Mouse (Mus musculus): ENCODE results near the gene Ddx21. TPM values are rescaled to one million over a fixed set of nuclear protein-coding genes. Genes with fewer than 3 reads are reported as not detected.
"Not testable (repeated sequence)": the region's sequence is repeated elsewhere in the genome, so short reads cannot be mapped to it uniquely, and the experiment has no call there.

Ddx21 gene
- polyA plus RNA-seq, 1 experiment = 179 TPM

GRCm38 (mm10) chr10:62601833-62602176, 276 bp downstream of the Ddx21 start:
- Histone ChIP-seq H3K4me3 (ENCODE audit: low read depth, low read length) (peak overlapping the region; percentile 93), H3K4me1 (ENCODE audit: control insufficient read depth, insufficient read depth, low read length) (peaks cover 3% of the 10 kb centered on the region), H3K36me3 (ENCODE audit: control insufficient read depth, insufficient read depth, low read length, poor library complexity, severe bottlenecking) (peaks cover 20% of the 10 kb centered on the region), H3K27me3 (ENCODE audit: control insufficient read depth, insufficient read depth, low read length, poor library complexity, severe bottlenecking) (no peaks in the 10 kb centered on the region), H3K9ac (ENCODE audit: low read depth, poor library complexity, severe bottlenecking) (peak overlapping the region; percentile 90), H3K27ac (ENCODE audit: insufficient read depth, low read length) (0 out of 2 replicates have a peak overlapping the region, but pooled peaks have one; percentile 28), H3K9me3 (replicated peaks; ENCODE audit: control insufficient read depth, insufficient read depth, low read length, poor library complexity, severe bottlenecking) (no peaks in the 10 kb centered on the region)
- TF ChIP-seq POLR2A (IDR thresholded peaks at IDR 0.05; ENCODE audit: insufficient read depth, low read length) (no peak), EP300 (IDR thresholded peaks at IDR 0.05; ENCODE audit: insufficient read depth, low read depth, low read length) (no peak), CTCF (IDR thresholded peaks at IDR 0.05; ENCODE audit: low read depth, low read length) (no peak)

- H3K27me3 ChIP-seq (ENCODE audit: control insufficient read depth, insufficient read depth, low read length, poor library complexity, severe bottlenecking) = no peaks in the 10 kb centered on the region
- TF ChIP-seq POLR2A (IDR thresholded peaks at IDR 0.05; ENCODE audit: insufficient read depth, low read length) (no peak), EP300 (IDR thresholded peaks at IDR 0.05; ENCODE audit: insufficient read depth, low read depth, low read length) (no peak), CTCF (IDR thresholded peaks at IDR 0.05; ENCODE audit: low read depth, low read length) (no peak)
- H3K4me1 ChIP-seq (ENCODE audit: control insufficient read depth, insufficient read depth, low read length) = peaks cover 3% of the 10 kb centered on the region
- no peak overlapping the region for H3K27ac ChIP-seq (ENCODE audit: insufficient read depth, low read length)
- H3K9me3 ChIP-seq (replicated peaks; ENCODE audit: control insufficient read depth, insufficient read depth, low read length, poor library complexity, severe bottlenecking) = no peaks in the 10 kb centered on the region
- peak overlapping the region; percentile 90 for H3K4me3 ChIP-seq (ENCODE audit: low read depth, low read length)
- H3K36me3 ChIP-seq (ENCODE audit: control insufficient read depth, insufficient read depth, low read length, poor library complexity, severe bottlenecking) = peaks cover 22% of the 10 kb centered on the region
- peak overlapping the region; percentile 90 for H3K9ac ChIP-seq (ENCODE audit: low read depth, poor library complexity, severe bottlenecking)
Observed at GRCm38 (mm10) chr10:62601053-62601791, 859 bp downstream of the Ddx21 start.

- H3K4me1 ChIP-seq (ENCODE audit: control insufficient read depth, insufficient read depth, low read length) = peaks cover 3% of the 10 kb centered on the region
- H3K9ac ChIP-seq (ENCODE audit: low read depth, poor library complexity, severe bottlenecking) = peak overlapping the region; percentile 90
- H3K27me3 ChIP-seq (ENCODE audit: control insufficient read depth, insufficient read depth, low read length, poor library complexity, severe bottlenecking) = no peaks in the 10 kb centered on the region
- TF ChIP-seq EP300 (IDR thresholded peaks at IDR 0.05; ENCODE audit: insufficient read depth, low read depth, low read length) (no peak), POLR2A (IDR thresholded peaks at IDR 0.05; ENCODE audit: insufficient read depth, low read length) (no peak), CTCF (IDR thresholded peaks at IDR 0.05; ENCODE audit: low read depth, low read length) (no peak)
- H3K4me3 ChIP-seq (ENCODE audit: low read depth, low read length) = peak overlapping the region; percentile 28; the same call in 1 of the 2 replicates
- peaks cover 32% of the 10 kb centered on the region for H3K36me3 ChIP-seq (ENCODE audit: control insufficient read depth, insufficient read depth, low read length, poor library complexity, severe bottlenecking)
- no peak overlapping the region for H3K27ac ChIP-seq (ENCODE audit: insufficient read depth, low read length)
- H3K9me3 ChIP-seq (replicated peaks; ENCODE audit: control insufficient read depth, insufficient read depth, low read length, poor library complexity, severe bottlenecking) = no peaks in the 10 kb centered on the region
Observed at GRCm38 (mm10) chr10:62600056-62600455, 2.0 kb downstream of the Ddx21 start.

- peaks cover 38% of the 10 kb centered on the region for H3K36me3 ChIP-seq (ENCODE audit: control insufficient read depth, insufficient read depth, low read length, poor library complexity, severe bottlenecking)
- H3K9me3 ChIP-seq (replicated peaks; ENCODE audit: control insufficient read depth, insufficient read depth, low read length, poor library complexity, severe bottlenecking); H3K4me1 ChIP-seq (ENCODE audit: control insufficient read depth, insufficient read depth, low read length); H3K27me3 ChIP-seq (ENCODE audit: control insufficient read depth, insufficient read depth, low read length, poor library complexity, severe bottlenecking); H3K9ac ChIP-seq (ENCODE audit: low read depth, poor library complexity, severe bottlenecking); H3K4me3 ChIP-seq (ENCODE audit: low read depth, low read length); H3K27ac ChIP-seq (ENCODE audit: insufficient read depth, low read length): not testable (repeated sequence)
Observed at GRCm38 (mm10) chr10:62599311-62599710, 2.8 kb downstream of the Ddx21 start.

- Histone ChIP-seq H3K27ac (ENCODE audit: insufficient read depth, low read length) (no peak overlapping the region), H3K4me3 (ENCODE audit: low read depth, low read length) (no peak overlapping the region), H3K27me3 (ENCODE audit: control insufficient read depth, insufficient read depth, low read length, poor library complexity, severe bottlenecking) (no peaks in the 10 kb centered on the region), H3K9ac (ENCODE audit: low read depth, poor library complexity, severe bottlenecking) (no peak overlapping the region), H3K4me1 (ENCODE audit: control insufficient read depth, insufficient read depth, low read length) (no peaks in the 10 kb centered on the region), H3K36me3 (ENCODE audit: control insufficient read depth, insufficient read depth, low read length, poor library complexity, severe bottlenecking) (peaks cover 84% of the 10 kb centered on the region), H3K9me3 (replicated peaks; ENCODE audit: control insufficient read depth, insufficient read depth, low read length, poor library complexity, severe bottlenecking) (no peaks in the 10 kb centered on the region)
- TF ChIP-seq POLR2A (IDR thresholded peaks at IDR 0.05; ENCODE audit: insufficient read depth, low read length) (no peak), CTCF (IDR thresholded peaks at IDR 0.05; ENCODE audit: low read depth, low read length) (no peak), EP300 (IDR thresholded peaks at IDR 0.05; ENCODE audit: insufficient read depth, low read depth, low read length) (no peak)
Observed at GRCm38 (mm10) chr10:62592496-62592895, 9.6 kb downstream of the Ddx21 start.

- Histone ChIP-seq H3K4me3 (ENCODE audit: low read depth, low read length) (no peak overlapping the region), H3K9ac (ENCODE audit: low read depth, poor library complexity, severe bottlenecking) (no peak overlapping the region), H3K9me3 (replicated peaks; ENCODE audit: control insufficient read depth, insufficient read depth, low read length, poor library complexity, severe bottlenecking) (no peaks in the 10 kb centered on the region), H3K27ac (ENCODE audit: insufficient read depth, low read length) (no peak overlapping the region), H3K4me1 (ENCODE audit: control insufficient read depth, insufficient read depth, low read length) (no peaks in the 10 kb centered on the region), H3K36me3 (ENCODE audit: control insufficient read depth, insufficient read depth, low read length, poor library complexity, severe bottlenecking) (peaks cover 89% of the 10 kb centered on the region), H3K27me3 (ENCODE audit: control insufficient read depth, insufficient read depth, low read length, poor library complexity, severe bottlenecking) (no peaks in the 10 kb centered on the region)
- TF ChIP-seq CTCF (IDR thresholded peaks at IDR 0.05; ENCODE audit: low read depth, low read length) (peak; percentile 28), POLR2A (IDR thresholded peaks at IDR 0.05; ENCODE audit: insufficient read depth, low read length) (no peak), EP300 (IDR thresholded peaks at IDR 0.05; ENCODE audit: insufficient read depth, low read depth, low read length) (no peak)
Observed at GRCm38 (mm10) chr10:62590200-62590599, 11.9 kb downstream of the Ddx21 start.
